Mouse (Mus musculus) cerebellum, adult 2 months (tissue): ENCODE measurements around the gene Myh9. TPM values are rescaled to one million over a fixed set of nuclear protein-coding genes. Genes with fewer than 3 reads are reported as not detected.

Source experiments
- DNase-seq, 2 experiments: peaks; one replicate each; pipeline ENCODE4 v3.0.0; 2021
- H3K27ac ChIP-seq: fragments of 200-500 bp; 2 replicates; pipeline ENCODE4 v1.5.1; 2012; ENCODE audit warnings: low read length, control low read depth, inconsistent platforms; ENCODE audit not compliant: insufficient read depth
- H3K27me3 ChIP-seq: fragments of 200-500 bp; 2 replicates; pipeline ENCODE4 v1.6.1; 2012; ENCODE audit warnings: inconsistent platforms, mild to moderate bottlenecking, low read length, moderate library complexity; ENCODE audit not compliant: control insufficient read depth, insufficient read depth
- H3K4me1 ChIP-seq: fragments of 200-500 bp; 2 replicates; pipeline ENCODE4 v1.6.1; 2011; ENCODE audit warnings: low read length; ENCODE audit not compliant: control insufficient read depth, insufficient read depth
- H3K4me3 ChIP-seq: fragments of 200-500 bp; replicated peaks from 2 replicates; pipeline ENCODE3; 2011; ENCODE audit warnings: mild to moderate bottlenecking, low read depth, low read length, control low read depth; ENCODE audit not compliant: insufficient read depth
- CTCF ChIP-seq: fragments of 200-500 bp; IDR thresholded peaks from 2 replicates; pipeline ENCODE4 v1.5.1; 2011; ENCODE audit warnings: low read depth, mild to moderate bottlenecking, control low read depth, low read length, moderate library complexity, borderline replicate concordance; ENCODE audit not compliant: insufficient read depth
- POLR2A ChIP-seq: fragments of 200-500 bp; IDR thresholded peaks from 2 replicates; pipeline ENCODE4 v1.6.1; 2011; ENCODE audit warnings: low read length, control low read depth, borderline replicate concordance; ENCODE audit not compliant: insufficient read depth
- WGBS: fragments of 180-500 bp; shearing (Covaris S2); methylation state at CpG from one replicate; pipeline ENCODE4 v1.1.7; 2018; 5-methylcytosine and 5-hydroxymethylcytosine counted together
- polyA plus RNA-seq: library from polyadenylated mRNA; depleted of rRNA; stranded (reverse); fragments of >200 nt; gene quantifications from 2 replicates; pipeline ENCODE4 v1.2.3, GENCODE M21; 2012

Gene Myh9
- polyA plus RNA-seq, 1 experiment: 44.2 TPM

DNA sequence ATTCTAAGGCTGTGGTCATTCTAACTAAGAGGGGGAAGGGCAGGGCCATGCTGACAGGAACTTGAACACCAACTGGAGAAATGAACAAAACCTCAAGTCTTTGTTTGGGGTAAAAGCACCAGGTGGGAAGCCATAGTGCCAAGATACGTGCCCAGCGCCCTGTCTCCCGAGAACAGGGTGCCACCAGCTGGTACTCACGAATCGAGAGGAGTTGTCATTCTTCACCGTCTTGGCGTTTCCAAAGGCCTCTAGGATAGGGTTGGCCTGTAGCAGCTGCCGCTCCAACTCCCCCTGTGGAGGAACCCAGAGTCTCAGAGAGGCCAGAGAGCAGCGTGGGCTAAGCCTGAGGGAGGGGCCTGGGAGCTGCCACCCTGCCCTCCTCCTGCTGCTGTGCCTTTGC, 49.9 kb downstream of the Myh9 start:
- H3K4me3 ChIP-seq: no peak overlapping the region
- H3K4me1 ChIP-seq: peaks cover 62% of the 10 kb centered on the region
- H3K27me3 ChIP-seq: no peaks in the 10 kb centered on the region
- H3K27ac ChIP-seq: no peak overlapping the region; the same call in 1 of the 2 replicates
- 32% methylated on average over 9 of the region's 9 CpGs for WGBS
- TF ChIP-seq POLR2A: no peak
- TF ChIP-seq CTCF: no peak
- no peak for DNase-seq

DNA sequence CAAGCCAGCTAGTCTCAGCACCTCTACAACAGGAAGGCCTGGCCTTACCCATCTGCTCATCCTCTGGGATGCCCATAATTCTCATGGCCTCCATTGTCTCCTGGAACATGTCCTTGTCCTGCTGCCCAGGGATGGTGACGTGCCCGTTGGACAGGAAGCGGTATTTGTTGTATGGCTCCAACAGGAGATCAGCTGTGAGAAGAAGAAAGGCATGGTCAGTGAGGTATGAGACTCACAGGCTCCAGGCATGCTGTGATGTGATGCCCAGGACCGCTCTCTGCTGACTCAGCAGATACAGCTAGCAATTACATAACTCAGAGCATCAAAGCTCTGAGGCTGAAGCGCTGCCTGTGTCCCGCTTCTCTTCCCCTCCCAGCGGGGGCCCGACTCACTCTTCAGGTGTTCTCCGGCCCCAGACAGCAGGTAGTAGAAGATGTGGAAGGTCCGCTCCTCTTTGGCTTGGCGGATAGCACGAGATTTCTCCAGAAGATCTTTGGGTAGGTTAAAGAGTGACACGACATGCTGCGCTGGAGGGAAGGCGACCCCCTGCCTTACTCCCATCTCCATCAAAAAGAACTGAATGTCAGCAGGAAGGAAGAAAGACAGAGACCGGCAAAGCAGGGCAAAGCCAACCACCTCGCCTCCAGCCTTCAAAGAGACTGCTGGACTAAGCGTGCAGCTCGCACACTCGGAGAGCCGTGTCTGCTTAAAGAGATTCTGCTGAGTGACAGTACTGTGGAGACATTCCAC, 51.1 kb downstream of the Myh9 start:
- no peak for TF ChIP-seq CTCF
- Histone ChIP-seq H3K27ac (peak overlapping the region; percentile 72), H3K4me3 (no peak overlapping the region), H3K27me3 (no peaks in the 10 kb centered on the region), H3K4me1 (peaks cover 54% of the 10 kb centered on the region)
- peak; percentile 64 to 72 for DNase-seq
- WGBS: 57% methylated on average over 21 of the region's 21 CpGs

GRCm38 (mm10) chr15:77789186-77789585, 52.8 kb downstream of the Myh9 start:
- no peak for TF ChIP-seq POLR2A
- no peak for TF ChIP-seq CTCF
- 86% methylated on average over 3 of the region's 3 CpGs for WGBS
- Histone ChIP-seq H3K27ac (0 out of 2 replicates have a peak overlapping the region, but pooled peaks have one; percentile 14), H3K4me3 (no peak overlapping the region), H3K4me1 (peaks cover 54% of the 10 kb centered on the region), H3K27me3 (no peaks in the 10 kb centered on the region)
- no peak for DNase-seq

- 9% methylated on average over 6 of the region's 6 CpGs for WGBS
- Histone ChIP-seq H3K27me3 (no peaks in the 10 kb centered on the region), H3K4me3 (no peak overlapping the region), H3K4me1 (peaks cover 50% of the 10 kb centered on the region), H3K27ac (peak overlapping the region; percentile 14; the same call in 1 of the 2 replicates)
- no peak for TF ChIP-seq POLR2A
- TF ChIP-seq CTCF: no peak
- DNase-seq: peak; percentile 72 to 88
Observed at GRCm38 (mm10) chr15:77788356-77788755, 53.6 kb downstream of the Myh9 start.

DNA sequence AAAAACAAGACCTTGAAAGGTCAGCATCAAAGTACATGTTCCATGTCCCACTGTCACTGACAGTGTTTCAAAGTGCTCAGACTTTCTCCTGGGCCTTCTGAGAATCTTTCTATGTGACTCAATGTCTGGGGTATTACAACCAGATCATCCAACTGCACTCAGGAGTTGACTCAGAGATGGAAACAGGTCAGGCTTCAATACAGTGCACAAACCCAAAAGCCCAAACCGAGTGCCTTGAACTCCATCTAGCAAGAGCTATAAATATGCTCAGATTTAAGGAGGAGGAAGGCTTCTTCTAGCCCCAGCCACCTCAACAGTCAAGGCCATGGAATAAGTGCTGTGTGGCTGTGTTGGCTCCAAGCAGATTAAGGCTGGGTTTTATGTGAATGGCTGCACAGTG, 56.2 kb downstream of the Myh9 start:
- H3K4me1 ChIP-seq: peaks cover 31% of the 10 kb centered on the region
- WGBS: 95% methylated on average over 1 of the region's 1 CpGs
- no peak for DNase-seq
- H3K27me3 ChIP-seq: no peaks in the 10 kb centered on the region
- no peak overlapping the region for H3K4me3 ChIP-seq
- no peak for TF ChIP-seq POLR2A
- TF ChIP-seq CTCF: no peak
- H3K27ac ChIP-seq: no peak overlapping the region

DNA sequence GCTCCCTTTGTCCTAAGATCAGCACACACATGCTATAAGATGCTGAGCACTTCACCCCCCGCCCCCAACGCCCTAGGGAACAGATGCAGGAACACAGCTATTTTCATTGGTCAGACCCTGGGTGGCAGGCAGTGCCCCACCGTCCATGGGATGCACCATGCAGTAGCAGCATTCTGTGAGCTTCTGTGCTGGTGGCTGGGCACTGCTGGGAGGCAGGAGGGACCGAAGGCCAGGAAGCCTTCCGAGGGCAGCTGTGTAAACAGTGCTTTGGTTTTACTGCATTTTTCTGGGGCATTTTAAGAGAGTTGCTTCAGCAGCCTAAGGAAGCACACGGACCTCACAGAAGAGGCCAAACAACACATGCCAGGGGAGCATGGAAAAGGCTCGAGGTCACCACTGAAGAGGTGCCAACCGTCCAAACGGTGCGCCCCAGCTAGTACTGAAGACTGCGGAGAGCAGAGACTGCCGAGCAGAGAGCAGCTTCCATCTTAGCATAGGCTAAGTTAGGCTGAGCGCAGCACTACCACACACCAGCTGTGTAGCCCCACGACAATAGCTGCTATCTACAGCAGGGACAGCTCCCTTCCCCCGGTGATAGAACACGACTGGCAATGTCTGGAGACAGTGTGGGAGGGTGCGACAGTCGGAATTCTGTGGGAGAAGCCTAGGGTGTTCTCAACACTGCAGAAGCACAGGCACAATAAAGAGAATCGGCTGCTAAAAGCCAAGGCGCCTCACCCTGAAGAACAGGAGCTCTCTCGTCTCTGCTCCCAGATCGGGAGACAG, 57.7 kb downstream of the Myh9 start:
- 78% methylated on average over 22 of the region's 22 CpGs for WGBS
- no peak overlapping the region for H3K27ac ChIP-seq
- H3K4me3 ChIP-seq: no peak overlapping the region
- no peaks in the 10 kb centered on the region for H3K27me3 ChIP-seq
- TF ChIP-seq CTCF (no peak), POLR2A (no peak)
- no peak for DNase-seq
- H3K4me1 ChIP-seq: peaks cover 22% of the 10 kb centered on the region

GRCm38 (mm10) chr15:77782449-77783014, 59.4 kb downstream of the Myh9 start:
- no peak for DNase-seq
- peak; percentile 40 for TF ChIP-seq CTCF
- no peak for TF ChIP-seq POLR2A
- no peaks in the 10 kb centered on the region for H3K27me3 ChIP-seq
- H3K27ac ChIP-seq: no peak overlapping the region
- WGBS: 77% methylated on average over 11 of the region's 11 CpGs
- no peak overlapping the region for H3K4me3 ChIP-seq
- H3K4me1 ChIP-seq: peaks cover 10% of the 10 kb centered on the region
